10 mouse cellular contexts compared by ENCODE assay signal in genomic region chr2:30710895-30711294, GRCm38 (mm10).
A peak's percentile ranks its signal among the peaks of the same experiment; 100 is the strongest.
DNase-seq lines count a peak whose midpoint lies in the region; ATAC-seq and TF ChIP-seq lines count a peak whose summit lies in the region.
"Had no signal": no experiment of that assay in that cellular context is flagged by ENCODE, and none has a peak within 500 bp of the region (broad histone marks: within the 10 kb centered on the region; RNA-seq: fewer than 3 reads in every experiment).

No protein-coding gene starts in this region.

- ATAC-seq in kidney, embryonic 14.5 days (ENCODE audit: low FRiP score, low TSS enrichment) = no peak
- no peak for ATAC-seq in embryonic facial prominence, embryonic 11.5 days (replicated peaks; ENCODE audit: insufficient number of reproducible peaks, low FRiP score, low TSS enrichment, low read depth)
- no peak for ATAC-seq in forebrain, postnatal 0 days
- ATAC-seq in midbrain, embryonic 14.5 days (ENCODE audit: low FRiP score, low TSS enrichment) = no peak

- DNase-seq in kidney, adult 9 months = no peak
- DNase-seq in embryonic facial prominence, embryonic 11.5 days (ENCODE audit: low spot score) = no peak
- no peak for DNase-seq in forebrain, postnatal 0 days
- no peak for DNase-seq in midbrain, embryonic 14.5 days
- DNase-seq in Muller cell, postnatal 12 days (ENCODE audit: inconsistent ontology term) = no peak
- DNase-seq in right cerebral cortex, adult 2 months (ENCODE audit: low spot score in 2 of 2) = no peak
- no peak for DNase-seq in ovary, adult 18-20 months (ENCODE audit: low spot score)
- DNase-seq: kidney, adult 18-20 months; spleen, adult 18-20 months had no signal

- H3K9me3 ChIP-seq in kidney, embryonic 14.5 days (ENCODE audit: control insufficient read depth, low read length) = no peaks in the 10 kb centered on the region
- H3K9me3 ChIP-seq in embryonic facial prominence, embryonic 11.5 days (replicated peaks; ENCODE audit: control insufficient read depth, low read length) = no peaks in the 10 kb centered on the region
- H3K9me3 ChIP-seq in forebrain, postnatal 0 days (ENCODE audit: low read length) = no peaks in the 10 kb centered on the region
- no peaks in the 10 kb centered on the region for H3K9me3 ChIP-seq in midbrain, embryonic 14.5 days (ENCODE audit: control insufficient read depth, low read length)

- no peaks in the 10 kb centered on the region for H3K27me3 ChIP-seq in kidney, embryonic 14.5 days (ENCODE audit: control insufficient read depth, insufficient read depth, low read length)
- no peaks in the 10 kb centered on the region for H3K27me3 ChIP-seq in embryonic facial prominence, embryonic 11.5 days (ENCODE audit: control insufficient read depth, insufficient read depth, low read length)
- no peaks in the 10 kb centered on the region for H3K27me3 ChIP-seq in forebrain, postnatal 0 days (ENCODE audit: insufficient read depth, low read length)
- no peaks in the 10 kb centered on the region for H3K27me3 ChIP-seq in midbrain, embryonic 14.5 days (ENCODE audit: control insufficient read depth, insufficient read depth, low read length)

- peaks cover 61% of the 10 kb centered on the region for H3K4me1 ChIP-seq in kidney, embryonic 14.5 days (ENCODE audit: control insufficient read depth, insufficient read depth, low read length)
- peaks cover 22% of the 10 kb centered on the region for H3K4me1 ChIP-seq in embryonic facial prominence, embryonic 11.5 days (ENCODE audit: control insufficient read depth, insufficient read depth, low read length)
- H3K4me1 ChIP-seq in forebrain, postnatal 0 days (ENCODE audit: insufficient read depth) = peaks cover 39% of the 10 kb centered on the region
- H3K4me1 ChIP-seq in midbrain, embryonic 14.5 days (ENCODE audit: control insufficient read depth, insufficient read depth, low read length) = peaks cover 53% of the 10 kb centered on the region

- WGBS in kidney, embryonic 14.5 days = 94% methylated on average over 7 of the region's 7 CpGs
- 96% methylated on average over 7 of the region's 7 CpGs for WGBS in embryonic facial prominence, embryonic 11.5 days
- WGBS in forebrain, postnatal 0 days = 95% methylated on average over 7 of the region's 7 CpGs
- 94% methylated on average over 7 of the region's 7 CpGs for WGBS in midbrain, embryonic 14.5 days

- H3K9ac ChIP-seq in kidney, embryonic 14.5 days (ENCODE audit: low read depth, low read length) = peak overlapping the region; percentile 75; the same call in 1 of the 2 replicates
- no peak overlapping the region for H3K9ac ChIP-seq in embryonic facial prominence, embryonic 11.5 days (replicated peaks; ENCODE audit: low read length)
- H3K9ac ChIP-seq in forebrain, postnatal 0 days = no peak overlapping the region
- no peak overlapping the region for H3K9ac ChIP-seq in midbrain, embryonic 14.5 days (replicated peaks; ENCODE audit: low read length)

- H3K27ac ChIP-seq in kidney, embryonic 14.5 days (ENCODE audit: low read depth, low read length) = peak overlapping the region; percentile 96; the same call in 1 of the 2 replicates
- H3K27ac ChIP-seq in embryonic facial prominence, embryonic 11.5 days (replicated peaks; ENCODE audit: low read depth, low read length) = peak overlapping the region; percentile 47; the same call in 1 of the 2 replicates
- peak overlapping the region; percentile 92; the same call in 1 of the 2 replicates for H3K27ac ChIP-seq in forebrain, postnatal 0 days (ENCODE audit: low read depth, low read length)
- peak overlapping the region; percentile 97 for H3K27ac ChIP-seq in midbrain, embryonic 14.5 days (replicated peaks; ENCODE audit: low read depth, low read length)

- H3K4me2 ChIP-seq in kidney, embryonic 14.5 days (replicated peaks; ENCODE audit: low read depth, low read length) = no peak overlapping the region
- no peak overlapping the region for H3K4me2 ChIP-seq in embryonic facial prominence, embryonic 11.5 days (ENCODE audit: low read depth, low read length)
- no peak overlapping the region for H3K4me2 ChIP-seq in forebrain, postnatal 0 days (ENCODE audit: low read depth)
- peak overlapping the region; percentile 75; the same call in 1 of the 2 replicates for H3K4me2 ChIP-seq in midbrain, embryonic 14.5 days (ENCODE audit: low read length)

- no peak for TF ChIP-seq CTCF in forebrain, postnatal 0 days (IDR thresholded peaks at IDR 0.05; ENCODE audit: low read depth)

- no peak overlapping the region for H3K4me3 ChIP-seq in kidney, embryonic 14.5 days (ENCODE audit: low read length)
- no peak overlapping the region for H3K4me3 ChIP-seq in embryonic facial prominence, embryonic 11.5 days (ENCODE audit: low read depth, low read length)
- H3K4me3 ChIP-seq in forebrain, postnatal 0 days (ENCODE audit: low read depth, low read length) = no peak overlapping the region
- no peak overlapping the region for H3K4me3 ChIP-seq in midbrain, embryonic 14.5 days (replicated peaks; ENCODE audit: low read depth, low read length)

- no peaks in the 10 kb centered on the region for H3K36me3 ChIP-seq in kidney, embryonic 14.5 days (ENCODE audit: control insufficient read depth, insufficient read depth, low read length)
- no peaks in the 10 kb centered on the region for H3K36me3 ChIP-seq in embryonic facial prominence, embryonic 11.5 days (replicated peaks; ENCODE audit: control insufficient read depth, insufficient read depth, low read depth, low read length)
- H3K36me3 ChIP-seq in forebrain, postnatal 0 days (ENCODE audit: insufficient read depth) = no peaks in the 10 kb centered on the region
- no peaks in the 10 kb centered on the region for H3K36me3 ChIP-seq in midbrain, embryonic 14.5 days (ENCODE audit: control insufficient read depth, insufficient read depth, low read length)

Comparison
In these comparisons a context has a peak if more than half of its experiments do, and no peak if none do; other contexts are left out.
1. H3K27ac ChIP-seq: peak in every context shown above with its lines; median percentile 97 in midbrain, embryonic 14.5 days; 96 in kidney, embryonic 14.5 days; 92 in forebrain, postnatal 0 days; 47 in embryonic facial prominence, embryonic 11.5 days.